Mouse (Mus musculus) leukemia stem cell, adult 10-12 weeks (primary cell): ENCODE measurements around the gene Gm5475. TPM values are rescaled to one million over a fixed set of nuclear protein-coding genes. Genes with fewer than 3 reads are reported as not detected.

Experiments
- polyA plus RNA-seq: library from polyadenylated mRNA; stranded (reverse); fragments of >175 nt; gene quantifications from 2 replicates; pipeline ENCODE4 v1.2.3, GENCODE M21; 2012; ENCODE audit warnings: low replicate concordance

Gene Gm5475
- polyA plus RNA-seq: 0.36 TPM in 1 of 2 replicates, not detected in the other

GRCm38 (mm10) chr15:100421758-100422197 lies at the start of gene Gm5475:
Gene Gm5475 (plus strand): TSS chr15:100422147.

DNA sequence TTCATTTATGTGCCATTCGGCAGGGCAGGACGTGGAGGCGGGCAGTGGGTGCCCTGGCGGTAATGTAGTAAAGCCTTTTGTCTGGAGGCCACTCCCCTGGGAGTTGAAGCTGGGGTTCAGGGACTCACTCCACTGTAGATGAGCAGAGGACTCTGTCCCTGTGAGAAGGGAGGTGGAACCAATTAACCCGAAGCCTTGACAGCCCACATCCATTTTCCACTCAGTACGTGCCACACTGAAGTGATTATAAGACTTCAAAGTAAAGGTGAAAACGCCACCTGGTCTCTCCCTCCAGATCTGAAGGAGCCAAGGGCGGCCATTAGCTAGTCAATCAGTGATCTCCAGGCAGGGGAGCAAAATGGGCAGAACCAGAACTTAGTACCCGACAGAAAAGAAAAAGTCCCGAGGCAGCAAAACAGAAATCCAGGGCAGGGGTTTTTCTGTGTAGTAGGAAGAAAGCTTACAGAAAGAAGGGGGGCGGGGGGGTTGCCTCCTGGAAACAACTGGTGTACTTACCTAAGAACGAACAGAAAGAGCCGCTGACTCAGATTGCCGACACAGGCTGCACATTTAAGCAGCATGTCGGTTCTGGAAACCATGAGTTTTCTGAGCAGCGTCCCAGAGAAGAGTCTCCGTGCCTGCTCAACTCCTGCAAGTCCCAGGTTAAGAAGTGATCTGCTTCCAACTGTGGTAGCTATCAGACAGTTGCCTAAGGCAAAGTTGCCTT lies 2.6 kb downstream of the Gm5475 start, which contains the start of gene Slc11a2:
Gene Slc11a2, minus strand, starts transcription at position 677 of the 727 bp plus-strand sequence.

DNA sequence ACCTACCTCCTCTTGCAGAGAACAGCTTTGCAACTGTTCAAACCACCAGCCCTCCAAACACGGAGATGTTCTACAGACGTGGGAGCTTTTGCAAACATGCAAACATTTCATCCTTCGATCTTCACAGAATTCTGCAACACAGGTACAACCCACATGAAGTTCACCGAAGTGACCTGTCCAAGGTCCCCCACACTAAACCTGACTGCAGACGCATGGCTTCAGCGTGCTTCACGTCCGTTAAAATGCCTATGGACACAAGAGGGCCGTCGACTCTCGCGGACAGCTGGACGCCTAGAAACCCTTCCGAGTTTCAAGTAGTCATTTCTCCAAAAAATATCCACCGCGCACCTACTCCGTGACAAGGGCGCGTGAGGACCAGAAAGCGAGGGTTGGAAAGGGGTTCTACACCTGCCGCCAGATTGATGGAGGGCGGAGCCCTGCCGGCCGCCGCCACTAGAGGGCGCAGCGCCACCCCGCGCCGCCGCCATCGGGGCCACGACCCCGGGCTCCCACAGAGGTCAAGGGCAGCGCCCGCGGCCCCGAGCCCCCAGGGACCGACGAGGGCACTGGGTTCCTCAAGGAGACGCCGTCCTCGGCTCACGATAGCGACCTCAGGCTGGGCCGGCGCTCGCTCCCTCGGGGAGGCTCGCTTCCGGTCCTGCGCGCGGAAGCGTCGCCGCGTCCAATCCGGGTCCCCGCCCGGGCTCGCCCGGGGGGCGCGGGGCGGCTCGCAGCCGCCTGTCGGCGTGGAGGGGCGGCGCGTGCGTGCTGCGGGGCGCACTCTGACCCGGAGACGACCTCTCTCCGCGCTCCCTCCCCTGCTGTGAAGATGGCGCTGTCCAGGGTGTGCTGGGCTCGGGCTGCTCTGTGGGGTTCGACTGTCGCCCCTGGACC lies 46.6 kb downstream of the Gm5475 start, which contains the start of gene Letmd1:
Gene Letmd1, plus strand, starts transcription at position 729 of the 894 bp plus-strand sequence.

Other genes with a start within 250 kb of the Gm5475 start
- gene Atf1, start 194.3 kb upstream of the Gm5475 start, polyA plus RNA-seq: 27.8 and 31.3 TPM in 2 replicates
- not detected in 2 replicates for gene Tmprss12, start 141.3 kb upstream of the Gm5475 start, polyA plus RNA-seq
- 23.8 and 40.8 TPM in 2 replicates for gene Mettl7a1, start 118.0 kb upstream of the Gm5475 start, polyA plus RNA-seq
- not detected in 2 replicates for gene Mettl7a3, start 87.2 kb upstream of the Gm5475 start, polyA plus RNA-seq
- not detected in 2 replicates for gene Methig1, start 69.0 kb upstream of the Gm5475 start, polyA plus RNA-seq
- not detected in 2 replicates for gene Mettl7a2, start 68.9 kb upstream of the Gm5475 start, polyA plus RNA-seq
- gene Higd1c, start 57.6 kb upstream of the Gm5475 start, polyA plus RNA-seq: not detected in 2 replicates
- 8.6 and 10.9 TPM in 2 replicates for gene Slc11a2, start 2.9 kb downstream of the Gm5475 start, polyA plus RNA-seq
- gene Letmd1, start 46.9 kb downstream of the Gm5475 start, polyA plus RNA-seq: 6.8 and 36.4 TPM in 2 replicates
- 1.6 and 1.7 TPM in 2 replicates for gene Csrnp2, start 73.3 kb downstream of the Gm5475 start, polyA plus RNA-seq
- 2.4 and 3.4 TPM in 2 replicates for gene Tfcp2, start 129.9 kb downstream of the Gm5475 start, polyA plus RNA-seq
- 20.5 and 35.0 TPM in 2 replicates for gene Pou6f1, start 177.8 kb downstream of the Gm5475 start, polyA plus RNA-seq
- gene Dazap2, start 193.2 kb downstream of the Gm5475 start, polyA plus RNA-seq: 33.9 and 56.9 TPM in 2 replicates
- 24.7 and 54.4 TPM in 2 replicates for gene Smagp, start 214.8 kb downstream of the Gm5475 start, polyA plus RNA-seq
- gene Bin2, start 247.4 kb downstream of the Gm5475 start, polyA plus RNA-seq: 86.9 and 195 TPM in 2 replicates